Mouse (Mus musculus) testis, adult 2 months (tissue): ENCODE results near the gene Actl11. TPM values are rescaled to one million over a fixed set of nuclear protein-coding genes. Genes with fewer than 3 reads are reported as not detected.

Experiments used
- H3K27ac ChIP-seq: fragments of 200-500 bp; 2 replicates; pipeline ENCODE4 v1.5.1; 2012; ENCODE audit warnings: low read depth, low read length; ENCODE audit not compliant: control insufficient read depth, insufficient read depth
- H3K27me3 ChIP-seq: fragments of 200-500 bp; 2 replicates; pipeline ENCODE4 v1.6.1; 2012; ENCODE audit warnings: mild to moderate bottlenecking, low read length, moderate library complexity; ENCODE audit not compliant: control insufficient read depth, insufficient read depth
- H3K36me3 ChIP-seq: fragments of 200-500 bp; 2 replicates; pipeline ENCODE4 v1.6.1; 2012; ENCODE audit warnings: mild to moderate bottlenecking, low read length; ENCODE audit not compliant: control insufficient read depth, insufficient read depth
- H3K4me1 ChIP-seq: fragments of 200-500 bp; 2 replicates; pipeline ENCODE4 v1.6.1; 2012; ENCODE audit warnings: low read length; ENCODE audit not compliant: control insufficient read depth, insufficient read depth
- H3K4me3 ChIP-seq: fragments of 200-500 bp; 2 replicates; pipeline ENCODE4 v1.5.1; 2012; ENCODE audit warnings: low read depth, mild to moderate bottlenecking, low read length, moderate library complexity, mixed read lengths; ENCODE audit not compliant: control insufficient read depth
- CTCF ChIP-seq: fragments of 200-500 bp; IDR thresholded peaks from 2 replicates; pipeline ENCODE4 v1.5.1; 2012; ENCODE audit warnings: low read depth, mild to moderate bottlenecking, inconsistent platforms, low read length, moderate library complexity; ENCODE audit not compliant: control insufficient read depth, insufficient read depth, insufficient replicate concordance
- POLR2A ChIP-seq: fragments of 200-500 bp; IDR thresholded peaks from 2 replicates; pipeline ENCODE4 v1.6.1; 2012; ENCODE audit warnings: low read depth, mild to moderate bottlenecking, inconsistent platforms, low read length, moderate library complexity; ENCODE audit not compliant: control insufficient read depth
- polyA plus RNA-seq: library from polyadenylated mRNA; depleted of rRNA; stranded (reverse); fragments of >200 nt; gene quantifications from 2 replicates; pipeline ENCODE4 v1.2.3, GENCODE M21; 2012

Actl11 gene
- polyA plus RNA-seq, 1 experiment: 372 TPM

GRCm38 (mm10) chr9:107899855-107900254 is 28.4 kb upstream of the Actl11 start:
- no peak overlapping the region for H3K4me3 ChIP-seq
- peaks cover 3% of the 10 kb centered on the region for H3K4me1 ChIP-seq
- H3K36me3 ChIP-seq: no peaks in the 10 kb centered on the region
- no peaks in the 10 kb centered on the region for H3K27me3 ChIP-seq
- TF ChIP-seq POLR2A (no peak), CTCF (no peak)
- no peak overlapping the region for H3K27ac ChIP-seq

- Histone ChIP-seq H3K27ac (no peak overlapping the region), H3K4me3 (peak overlapping the region; percentile 56), H3K36me3 (no peaks in the 10 kb centered on the region), H3K27me3 (no peaks in the 10 kb centered on the region), H3K4me1 (peaks cover 6% of the 10 kb centered on the region)
- TF ChIP-seq CTCF (peak; percentile 68; the same call in 1 of the 2 replicates), POLR2A (no peak)
Observed at GRCm38 (mm10) chr9:107900840-107901626, 27.2 kb upstream of the Actl11 start.

- TF ChIP-seq CTCF (no peak), POLR2A (no peak)
- no peaks in the 10 kb centered on the region for H3K36me3 ChIP-seq
- peaks cover 6% of the 10 kb centered on the region for H3K4me1 ChIP-seq
- no peaks in the 10 kb centered on the region for H3K27me3 ChIP-seq
- peak overlapping the region; percentile 56 for H3K4me3 ChIP-seq
- no peak overlapping the region for H3K27ac ChIP-seq
Observed at GRCm38 (mm10) chr9:107901627-107901914, 26.7 kb upstream of the Actl11 start.

- H3K36me3 ChIP-seq: no peaks in the 10 kb centered on the region
- TF ChIP-seq CTCF: peak; percentile 82; the same call in 1 of the 2 replicates
- TF ChIP-seq POLR2A: no peak
- H3K27me3 ChIP-seq: no peaks in the 10 kb centered on the region
- H3K4me1 ChIP-seq: peaks cover 21% of the 10 kb centered on the region
- no peak overlapping the region for H3K4me3 ChIP-seq
- no peak overlapping the region for H3K27ac ChIP-seq
Observed at GRCm38 (mm10) chr9:107904726-107905125, 23.5 kb upstream of the Actl11 start.

- peak within 1 kb of the TSS; percentile 52 for H3K27ac ChIP-seq
- peak within 1 kb of the TSS; percentile 60 for H3K4me3 ChIP-seq
- TF ChIP-seq POLR2A (no peak), CTCF (no peak)
- H3K36me3 ChIP-seq: no peaks in the 10 kb centered on the region
- peaks cover 18% of the 10 kb centered on the region for H3K4me1 ChIP-seq
- H3K27me3 ChIP-seq: no peaks in the 10 kb centered on the region
Observed at GRCm38 (mm10) chr9:107906252-107906966, 21.9 kb upstream of the Actl11 start, which contains the start of gene Mst1r. TSS of gene Mst1r (plus strand) at chr9:107906873.

- H3K27me3 ChIP-seq: no peaks in the 10 kb centered on the region
- peaks cover 18% of the 10 kb centered on the region for H3K4me1 ChIP-seq
- peak overlapping the region; percentile 60 for H3K4me3 ChIP-seq
- TF ChIP-seq CTCF (no peak), POLR2A (0 out of 2 replicates have a peak, but pooled peaks have one; percentile 16)
- peak overlapping the region; percentile 52 for H3K27ac ChIP-seq
- no peaks in the 10 kb centered on the region for H3K36me3 ChIP-seq
Observed at GRCm38 (mm10) chr9:107906967-107907800, 21.1 kb upstream of the Actl11 start.

- H3K4me1 ChIP-seq: peaks cover 18% of the 10 kb centered on the region
- H3K27ac ChIP-seq: no peak overlapping the region; the same call in 1 of the 2 replicates
- no peaks in the 10 kb centered on the region for H3K36me3 ChIP-seq
- no peaks in the 10 kb centered on the region for H3K27me3 ChIP-seq
- H3K4me3 ChIP-seq: peak overlapping the region; percentile 60
- TF ChIP-seq POLR2A: no peak
- no peak for TF ChIP-seq CTCF
Observed at GRCm38 (mm10) chr9:107907801-107908120, 20.5 kb upstream of the Actl11 start.
